Mouse (Mus musculus) C2C12 (cell line): ENCODE measurements around the gene Hist1h3d.

Source experiments
- CTCF ChIP-seq: IDR thresholded peaks from one replicate; pipeline ENCODE4 v1.5.1; 2011; ENCODE audit not compliant: control insufficient read depth, insufficient read depth, insufficient read length
- MAX ChIP-seq: IDR thresholded peaks from one replicate; pipeline ENCODE4 v1.6.1; 2011; ENCODE audit warnings: mild to moderate bottlenecking, control low read depth
- MYOG ChIP-seq: IDR thresholded peaks from one replicate; pipeline ENCODE4 v1.6.1; 2011; ENCODE audit not compliant: control insufficient read depth, insufficient read length; ENCODE audit errors: extremely low read depth
- USF1 ChIP-seq: IDR thresholded peaks from one replicate; pipeline ENCODE4 v1.6.1; 2011; ENCODE audit warnings: low read depth, mild to moderate bottlenecking, control low read depth, moderate library complexity

GRCm38 (mm10) chr13:23530181-23530900 lies 45.2 kb upstream of the Hist1h3d start:
- TF ChIP-seq USF1 (no peak), MAX (no peak), CTCF (no peak), MYOG (no peak)
